Mouse (Mus musculus): ENCODE results near the gene Dync1li1. TPM values are rescaled to one million over a fixed set of nuclear protein-coding genes. Genes with fewer than 3 reads are reported as not detected.
A peak's percentile ranks its signal among the peaks of the same experiment; 100 is the strongest.

Gene Dync1li1
- polyA plus RNA-seq, 1 experiment from 2014 or later = 129 TPM

GRCm38 (mm10) chr9:114729911-114730805 is 41.6 kb downstream of the Dync1li1 start:
- Histone ChIP-seq H3K4me3 (ENCODE audit: low read depth, low read length) (0 out of 2 replicates have a peak overlapping the region, but pooled peaks have one; percentile 6), H3K27ac (ENCODE audit: low read depth, low read length) (no peak overlapping the region), H3K36me3 (ENCODE audit: control insufficient read depth, insufficient read depth, low read length) (0 out of 2 replicates have a peak, but pooled peaks cover 3% of the 10 kb centered on the region), H3K9ac (ENCODE audit: low read depth, low read length) (no peak overlapping the region), H3K4me2 (replicated peaks; ENCODE audit: low read depth, low read length) (no peak overlapping the region), H3K27me3 (ENCODE audit: control insufficient read depth, insufficient read depth, low read length) (no peaks in the 10 kb centered on the region), H3K4me1 (replicated peaks; ENCODE audit: control insufficient read depth, insufficient read depth, low read length) (peaks cover 7% of the 10 kb centered on the region), H3K9me3 (ENCODE audit: control insufficient read depth, low read length) (no peaks in the 10 kb centered on the region)
- WGBS = 45% methylated on average over 22 of the region's 30 CpGs
- DNase-seq (ENCODE audit: low spot score) = no peak
- peak; percentile 12; the same call in 1 of the 2 replicates for ATAC-seq (ENCODE audit: low FRiP score)

GRCm38 (mm10) chr9:114731011-114731755 is 42.6 kb downstream of the Dync1li1 start, which contains the start of gene Cmtm6:
Cmtm6 (plus strand) TSS chr9:114731116.
- Histone ChIP-seq H3K27me3 (ENCODE audit: control insufficient read depth, insufficient read depth, low read length) (no peaks in the 10 kb centered on the region), H3K4me1 (replicated peaks; ENCODE audit: control insufficient read depth, insufficient read depth, low read length) (peaks cover 7% of the 10 kb centered on the region), H3K36me3 (ENCODE audit: control insufficient read depth, insufficient read depth, low read length) (no peaks in the 10 kb centered on the region), H3K4me3 (ENCODE audit: low read depth, low read length) (peak within 1 kb of the TSS; percentile 58), H3K9me3 (ENCODE audit: control insufficient read depth, low read length) (no peaks in the 10 kb centered on the region), H3K4me2 (replicated peaks; ENCODE audit: low read depth, low read length) (peak within 1 kb of the TSS; percentile 74), H3K27ac (ENCODE audit: low read depth, low read length) (peak within 1 kb of the TSS; percentile 47), H3K9ac (ENCODE audit: low read depth, low read length) (peak within 1 kb of the TSS; percentile 74)
- DNase-seq (ENCODE audit: low spot score) (peak; percentile 97), ATAC-seq (ENCODE audit: low FRiP score) (peak; percentile 93)
- WGBS = under 1% methylated on average over 50 of the region's 53 CpGs

- Histone ChIP-seq H3K4me3 (ENCODE audit: low read depth, low read length) (peak overlapping the region; percentile 58), H3K4me2 (replicated peaks; ENCODE audit: low read depth, low read length) (peak overlapping the region; percentile 74), H3K9ac (ENCODE audit: low read depth, low read length) (peak overlapping the region; percentile 74), H3K27me3 (ENCODE audit: control insufficient read depth, insufficient read depth, low read length) (no peaks in the 10 kb centered on the region), H3K27ac (ENCODE audit: low read depth, low read length) (no peak overlapping the region; the same call in 1 of the 2 replicates), H3K4me1 (replicated peaks; ENCODE audit: control insufficient read depth, insufficient read depth, low read length) (peaks cover 7% of the 10 kb centered on the region), H3K36me3 (ENCODE audit: control insufficient read depth, insufficient read depth, low read length) (no peaks in the 10 kb centered on the region), H3K9me3 (ENCODE audit: control insufficient read depth, low read length) (no peaks in the 10 kb centered on the region)
- DNase-seq (ENCODE audit: low spot score) (no peak), ATAC-seq (ENCODE audit: low FRiP score) (no peak)
- WGBS = 75% methylated on average over 12 of the region's 12 CpGs
These were observed 43.5 kb downstream of the Dync1li1 start for GRCm38 (mm10) chr9:114731871-114732682.

GRCm38 (mm10) chr9:114733238-114733637 is 44.6 kb downstream of the Dync1li1 start:
- H3K4me2 ChIP-seq (replicated peaks; ENCODE audit: low read depth, low read length) = no peak overlapping the region
- H3K27ac ChIP-seq (ENCODE audit: low read depth, low read length) = no peak overlapping the region
- no peaks in the 10 kb centered on the region for H3K36me3 ChIP-seq (ENCODE audit: control insufficient read depth, insufficient read depth, low read length)
- no peak overlapping the region for H3K9ac ChIP-seq (ENCODE audit: low read depth, low read length)
- ATAC-seq (ENCODE audit: low FRiP score) = no peak
- DNase-seq (ENCODE audit: low spot score) = no peak
- 80% methylated on average over 2 of the region's 2 CpGs for WGBS
- H3K4me3 ChIP-seq (ENCODE audit: low read depth, low read length) = no peak overlapping the region
- H3K4me1 ChIP-seq (replicated peaks; ENCODE audit: control insufficient read depth, insufficient read depth, low read length) = peaks cover 7% of the 10 kb centered on the region
- H3K9me3 ChIP-seq (ENCODE audit: control insufficient read depth, low read length) = no peaks in the 10 kb centered on the region
- H3K27me3 ChIP-seq (ENCODE audit: control insufficient read depth, insufficient read depth, low read length) = no peaks in the 10 kb centered on the region

GRCm38 (mm10) chr9:114736442-114736841 is 47.9 kb downstream of the Dync1li1 start:
- Histone ChIP-seq H3K9ac (ENCODE audit: low read depth, low read length) (no peak overlapping the region), H3K4me2 (replicated peaks; ENCODE audit: low read depth, low read length) (no peak overlapping the region), H3K9me3 (ENCODE audit: control insufficient read depth, low read length) (no peaks in the 10 kb centered on the region), H3K27me3 (ENCODE audit: control insufficient read depth, insufficient read depth, low read length) (no peaks in the 10 kb centered on the region), H3K4me3 (ENCODE audit: low read depth, low read length) (no peak overlapping the region), H3K36me3 (ENCODE audit: control insufficient read depth, insufficient read depth, low read length) (no peaks in the 10 kb centered on the region), H3K27ac (ENCODE audit: low read depth, low read length) (no peak overlapping the region), H3K4me1 (replicated peaks; ENCODE audit: control insufficient read depth, insufficient read depth, low read length) (peaks cover 7% of the 10 kb centered on the region)
- WGBS = 73% methylated on average over 11 of the region's 11 CpGs
- DNase-seq (ENCODE audit: low spot score) = no peak
- ATAC-seq (ENCODE audit: low FRiP score) = no peak

- no peak overlapping the region for H3K9ac ChIP-seq (ENCODE audit: low read depth, low read length)
- H3K4me3 ChIP-seq (ENCODE audit: low read depth, low read length) = no peak overlapping the region
- no peak overlapping the region for H3K27ac ChIP-seq (ENCODE audit: low read depth, low read length)
- no peak for DNase-seq (ENCODE audit: low spot score)
- H3K36me3 ChIP-seq (ENCODE audit: control insufficient read depth, insufficient read depth, low read length) = no peaks in the 10 kb centered on the region
- no peaks in the 10 kb centered on the region for H3K4me1 ChIP-seq (replicated peaks; ENCODE audit: control insufficient read depth, insufficient read depth, low read length)
- WGBS = 90% methylated on average over 9 of the region's 9 CpGs
- ATAC-seq (ENCODE audit: low FRiP score) = no peak
- no peaks in the 10 kb centered on the region for H3K9me3 ChIP-seq (ENCODE audit: control insufficient read depth, low read length)
- no peak overlapping the region for H3K4me2 ChIP-seq (replicated peaks; ENCODE audit: low read depth, low read length)
- H3K27me3 ChIP-seq (ENCODE audit: control insufficient read depth, insufficient read depth, low read length) = no peaks in the 10 kb centered on the region
These were observed 51.7 kb downstream of the Dync1li1 start for GRCm38 (mm10) chr9:114740336-114740735.

GRCm38 (mm10) chr9:114742731-114743130 is 54.1 kb downstream of the Dync1li1 start:
- WGBS = 89% methylated on average over 2 of the region's 2 CpGs
- Histone ChIP-seq H3K4me3 (ENCODE audit: low read depth, low read length) (no peak overlapping the region), H3K36me3 (ENCODE audit: control insufficient read depth, insufficient read depth, low read length) (no peaks in the 10 kb centered on the region), H3K27me3 (ENCODE audit: control insufficient read depth, insufficient read depth, low read length) (no peaks in the 10 kb centered on the region), H3K27ac (ENCODE audit: low read depth, low read length) (no peak overlapping the region), H3K4me2 (replicated peaks; ENCODE audit: low read depth, low read length) (no peak overlapping the region), H3K9me3 (ENCODE audit: control insufficient read depth, low read length) (no peaks in the 10 kb centered on the region), H3K4me1 (replicated peaks; ENCODE audit: control insufficient read depth, insufficient read depth, low read length) (no peaks in the 10 kb centered on the region), H3K9ac (ENCODE audit: low read depth, low read length) (no peak overlapping the region)
- DNase-seq (ENCODE audit: low spot score) (no peak), ATAC-seq (ENCODE audit: low FRiP score) (no peak)

- Histone ChIP-seq H3K36me3 (ENCODE audit: control insufficient read depth, insufficient read depth, low read length) (no peaks in the 10 kb centered on the region), H3K27me3 (ENCODE audit: control insufficient read depth, insufficient read depth, low read length) (no peaks in the 10 kb centered on the region), H3K9ac (ENCODE audit: low read depth, low read length) (no peak overlapping the region), H3K4me2 (replicated peaks; ENCODE audit: low read depth, low read length) (no peak overlapping the region), H3K4me3 (ENCODE audit: low read depth, low read length) (no peak overlapping the region), H3K4me1 (replicated peaks; ENCODE audit: control insufficient read depth, insufficient read depth, low read length) (no peaks in the 10 kb centered on the region), H3K9me3 (ENCODE audit: control insufficient read depth, low read length) (no peaks in the 10 kb centered on the region), H3K27ac (ENCODE audit: low read depth, low read length) (no peak overlapping the region)
- ATAC-seq (ENCODE audit: low FRiP score) = no peak
- DNase-seq (ENCODE audit: low spot score) = no peak
- 96% methylated on average over 4 of the region's 4 CpGs for WGBS
These were observed 56.6 kb downstream of the Dync1li1 start for GRCm38 (mm10) chr9:114745163-114745562.
